Mouse (Mus musculus) retina, adult 2 months (tissue): ENCODE data around the gene Rab19.
"Not testable (repeated sequence)": the region's sequence is repeated elsewhere in the genome, so short reads cannot be mapped to it uniquely, and the experiment has no call there.

Experiments
- DNase-seq: peaks from one replicate; pipeline ENCODE4 v3.0.0-alpha.2; 2012; ENCODE audit warnings: low read depth, low spot score

Gene Rab19

GRCm38 (mm10) chr6:39379749-39380148 is 1.2 kb upstream of the Rab19 start:
- DNase-seq, result no peak

- DNase-seq, result no peak
These were observed 699 bp upstream of the Rab19 start for GRCm38 (mm10) chr6:39380276-39380675.

- no peak for DNase-seq
These were observed 9.0 kb downstream of the Rab19 start for GRCm38 (mm10) chr6:39389988-39390387.

GRCm38 (mm10) chr6:39395471-39395870 is 14.5 kb downstream of the Rab19 start:
- DNase-seq, result no peak

- no peak for DNase-seq
These were observed 14.9 kb downstream of the Rab19 start for GRCm38 (mm10) chr6:39395916-39396315.

- no peak for DNase-seq
These were observed 16.1 kb downstream of the Rab19 start for GRCm38 (mm10) chr6:39397046-39397445.

GRCm38 (mm10) chr6:39398342-39398741 is 17.4 kb downstream of the Rab19 start:
- no peak for DNase-seq

GRCm38 (mm10) chr6:39400343-39400742 is 19.4 kb downstream of the Rab19 start:
- no peak for DNase-seq

GRCm38 (mm10) chr6:39403136-39403535 is 22.2 kb downstream of the Rab19 start:
- DNase-seq, result no peak

- DNase-seq, result no peak
These were observed 25.5 kb downstream of the Rab19 start for GRCm38 (mm10) chr6:39406480-39406879.

GRCm38 (mm10) chr6:39414106-39414505 is 33.1 kb downstream of the Rab19 start:
- no peak for DNase-seq

- no peak for DNase-seq
These were observed 34.8 kb downstream of the Rab19 start for GRCm38 (mm10) chr6:39415762-39416161.

- not testable (repeated sequence) for DNase-seq
These were observed 35.7 kb downstream of the Rab19 start for GRCm38 (mm10) chr6:39416654-39417053.

- DNase-seq, result no peak
These were observed 38.4 kb downstream of the Rab19 start for GRCm38 (mm10) chr6:39419386-39419850.

- DNase-seq, result peak; percentile 68
These were observed 39.1 kb downstream of the Rab19 start, which contains the start of gene Mkrn1 for GRCm38 (mm10) chr6:39419851-39420721. Mkrn1 (minus strand) TSS chr6:39420462.

- no peak for DNase-seq
These were observed 39.9 kb downstream of the Rab19 start for GRCm38 (mm10) chr6:39420867-39421266.

- DNase-seq, result no peak
These were observed 42.2 kb downstream of the Rab19 start for GRCm38 (mm10) chr6:39423130-39423551.

- no peak for DNase-seq
These were observed 42.7 kb downstream of the Rab19 start for GRCm38 (mm10) chr6:39423686-39424085.

GRCm38 (mm10) chr6:39425181-39425580 is 44.2 kb downstream of the Rab19 start:
- no peak for DNase-seq

- DNase-seq, result no peak
These were observed 45.8 kb downstream of the Rab19 start for GRCm38 (mm10) chr6:39426725-39427124.

- no peak for DNase-seq
These were observed 46.5 kb downstream of the Rab19 start for GRCm38 (mm10) chr6:39427276-39428003.

- no peak for DNase-seq
These were observed 48.2 kb downstream of the Rab19 start for GRCm38 (mm10) chr6:39429007-39429788.
